Mouse (Mus musculus) bone marrow macrophage, adult 2 months (primary cell): ENCODE results near the gene Gpatch4.

Source experiments
- CTCF ChIP-seq: IDR thresholded peaks from 2 replicates; pipeline ENCODE4 v1.5.1; 2012; ENCODE audit warnings: low read depth, mild to moderate bottlenecking, low read length, moderate library complexity
- POLR2A ChIP-seq: IDR thresholded peaks from 2 replicates; pipeline ENCODE4 v1.6.1; 2012; ENCODE audit warnings: mild to moderate bottlenecking, low read depth, low read length, borderline replicate concordance

DNA sequence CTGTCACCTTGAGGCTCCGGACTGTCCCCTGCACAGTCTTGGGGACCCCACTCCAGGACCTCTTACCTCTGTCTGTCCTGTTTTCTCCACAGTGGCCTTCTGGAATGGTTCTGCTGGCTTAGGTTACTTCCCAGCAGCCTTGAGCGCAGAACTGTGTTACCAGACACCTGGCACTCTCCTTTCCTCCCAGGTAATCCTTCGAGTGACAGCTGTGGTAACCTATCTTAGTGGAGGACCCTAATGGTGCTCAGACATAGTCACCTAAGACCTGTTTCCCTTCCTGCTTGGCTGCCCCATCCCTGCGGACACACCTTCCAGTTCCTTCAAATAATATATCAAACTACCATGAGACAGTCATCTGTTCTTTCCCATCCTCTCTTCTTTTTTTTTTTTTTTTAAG is 35.3 kb downstream of the Gpatch4 start, which contains the start of gene Ttc24:
- TF ChIP-seq CTCF (no peak), POLR2A (no peak)
